Mouse (Mus musculus): ENCODE measurements around the gene Art5. TPM values are rescaled to one million over a fixed set of nuclear protein-coding genes. Genes with fewer than 3 reads are reported as not detected.

The Art5 gene
- polyA plus RNA-seq, 1 experiment = 6.9 TPM

- H3K4me3 ChIP-seq = no peak overlapping the region
- H3K79me2 ChIP-seq (ENCODE audit: control insufficient read depth, insufficient read depth) = no peaks in the 10 kb centered on the region
- H3ac ChIP-seq (ENCODE audit: control insufficient read depth, insufficient read length) = no peak overlapping the region
- H3K27me3 ChIP-seq (ENCODE audit: control insufficient read depth, insufficient read depth, insufficient read length) = no peaks in the 10 kb centered on the region
- H3K36me3 ChIP-seq (ENCODE audit: control insufficient read depth, insufficient read depth) = no peaks in the 10 kb centered on the region
- TF ChIP-seq TCF3 (IDR thresholded peaks at IDR 0.05; ENCODE audit: insufficient read length, low read depth) (no peak), TCF12 (IDR thresholded peaks at IDR 0.05; ENCODE audit: insufficient read depth, poor library complexity, severe bottlenecking) (no peak)
- no peak overlapping the region for H3K4me2 ChIP-seq (ENCODE audit: low read depth)
Measured at GRCm38 (mm10) chr7:102087336-102087735, 22.0 kb downstream of the Art5 start.

- TF ChIP-seq MYOD1 (IDR thresholded peaks at IDR 0.05; ENCODE audit: control insufficient read depth in 1 of 3, insufficient read length in 2 of 3, low read depth in 2 of 3) (no peak), MAX (IDR thresholded peaks at IDR 0.05; ENCODE audit: low read depth) (no peak), TCF12 (IDR thresholded peaks at IDR 0.05; ENCODE audit: insufficient read depth, poor library complexity, severe bottlenecking) (no peak), USF1 (IDR thresholded peaks at IDR 0.05; ENCODE audit: low read depth) (no peak), POLR2AphosphoS2 (IDR thresholded peaks at IDR 0.05; ENCODE audit: insufficient read length, low read depth) (no peak), MYOG (IDR thresholded peaks at IDR 0.05; ENCODE audit: control insufficient read depth in 1 of 3, insufficient read depth in 1 of 3, insufficient read length in 2 of 3, low read depth in 2 of 3) (no peak), SRF (IDR thresholded peaks at IDR 0.05; ENCODE audit: control insufficient read depth, insufficient read length, low read depth) (no peak), CEBPB (IDR thresholded peaks at IDR 0.05; ENCODE audit: insufficient read depth, poor library complexity, severe bottlenecking) (no peak), REST (IDR thresholded peaks at IDR 0.05; ENCODE audit: insufficient read depth, insufficient read length) (no peak), POLR2A (IDR thresholded peaks at IDR 0.05; ENCODE audit: insufficient read length, low read depth) (no peak), E2F4 (IDR thresholded peaks at IDR 0.05; ENCODE audit: insufficient read depth) (no peak), TCF3 (IDR thresholded peaks at IDR 0.05; ENCODE audit: insufficient read length, low read depth) (no peak)
- H3ac ChIP-seq (ENCODE audit: control insufficient read depth, insufficient read length) = no peak overlapping the region
- H3K4me3 ChIP-seq = no peak overlapping the region
- H3K36me3 ChIP-seq (ENCODE audit: control insufficient read depth, insufficient read depth) = peaks cover 5% of the 10 kb centered on the region
- H3K4me2 ChIP-seq (ENCODE audit: low read depth) = no peak overlapping the region
- H3K27me3 ChIP-seq (ENCODE audit: control insufficient read depth, insufficient read depth, insufficient read length) = no peaks in the 10 kb centered on the region
- no peaks in the 10 kb centered on the region for H3K79me2 ChIP-seq (ENCODE audit: control insufficient read depth, insufficient read depth)
Measured at GRCm38 (mm10) chr7:102084041-102084696, 25.1 kb downstream of the Art5 start.

- H3K4me2 ChIP-seq (ENCODE audit: low read depth) = no peak within 1 kb of the TSS
Measured at GRCm38 (mm10) chr7:102082816-102083215, 26.5 kb downstream of the Art5 start, which contains the start of gene Trpc2. Gene Trpc2 (plus strand): TSS chr7:102083116.

GRCm38 (mm10) chr7:102081784-102082183 is 27.5 kb downstream of the Art5 start:
- Histone ChIP-seq H3K36me3 (ENCODE audit: control insufficient read depth, insufficient read depth) (peaks cover 5% of the 10 kb centered on the region), H3K4me2 (ENCODE audit: low read depth) (no peak overlapping the region), H3K27me3 (ENCODE audit: control insufficient read depth, insufficient read depth, insufficient read length) (no peaks in the 10 kb centered on the region), H3K4me3 (no peak overlapping the region), H3K79me2 (ENCODE audit: control insufficient read depth, insufficient read depth) (no peaks in the 10 kb centered on the region), H3ac (ENCODE audit: control insufficient read depth, insufficient read length) (no peak overlapping the region)
- no peak for TF ChIP-seq POLR2AphosphoS2 (IDR thresholded peaks at IDR 0.05; ENCODE audit: insufficient read length, low read depth)
- no peak for TF ChIP-seq TCF3 (IDR thresholded peaks at IDR 0.05; ENCODE audit: insufficient read length, low read depth)
- no peak for TF ChIP-seq CEBPB (IDR thresholded peaks at IDR 0.05; ENCODE audit: insufficient read depth, poor library complexity, severe bottlenecking)
- TF ChIP-seq REST (IDR thresholded peaks at IDR 0.05; ENCODE audit: insufficient read depth, insufficient read length) = no peak
- TF ChIP-seq MYOD1 (IDR thresholded peaks at IDR 0.05; ENCODE audit: control insufficient read depth in 1 of 3, insufficient read length in 2 of 3, low read depth in 2 of 3) = no peak
- no peak for TF ChIP-seq USF1 (IDR thresholded peaks at IDR 0.05; ENCODE audit: low read depth)
- TF ChIP-seq E2F4 (IDR thresholded peaks at IDR 0.05; ENCODE audit: insufficient read depth) = no peak
- no peak for TF ChIP-seq TCF12 (IDR thresholded peaks at IDR 0.05; ENCODE audit: insufficient read depth, poor library complexity, severe bottlenecking)
- no peak for TF ChIP-seq MYOG (IDR thresholded peaks at IDR 0.05; ENCODE audit: control insufficient read depth in 1 of 3, insufficient read depth in 1 of 3, insufficient read length in 2 of 3, low read depth in 2 of 3)
- no peak for TF ChIP-seq SRF (IDR thresholded peaks at IDR 0.05; ENCODE audit: control insufficient read depth, insufficient read length, low read depth)
- no peak for TF ChIP-seq MAX (IDR thresholded peaks at IDR 0.05; ENCODE audit: low read depth)
- TF ChIP-seq POLR2A (IDR thresholded peaks at IDR 0.05; ENCODE audit: insufficient read length, low read depth) = no peak

More at GRCm38 (mm10) chr7:102082816-102083215, 26.5 kb downstream of the Art5 start, which contains the start of gene Trpc2:
- Histone ChIP-seq H3K27me3 (ENCODE audit: control insufficient read depth, insufficient read depth, insufficient read length) (no peaks in the 10 kb centered on the region), H3K79me2 (ENCODE audit: control insufficient read depth, insufficient read depth) (no peaks in the 10 kb centered on the region), H3ac (ENCODE audit: control insufficient read depth, insufficient read length) (no peak within 1 kb of the TSS), H3K36me3 (ENCODE audit: control insufficient read depth, insufficient read depth) (peaks cover 5% of the 10 kb centered on the region), H3K4me3 (no peak within 1 kb of the TSS)
- no peak for TF ChIP-seq E2F4 (IDR thresholded peaks at IDR 0.05; ENCODE audit: insufficient read depth)
- no peak for TF ChIP-seq CEBPB (IDR thresholded peaks at IDR 0.05; ENCODE audit: insufficient read depth, poor library complexity, severe bottlenecking)
- TF ChIP-seq POLR2AphosphoS2 (IDR thresholded peaks at IDR 0.05; ENCODE audit: insufficient read length, low read depth) = no peak
- TF ChIP-seq POLR2A (IDR thresholded peaks at IDR 0.05; ENCODE audit: insufficient read length, low read depth) = no peak

GRCm38 (mm10) chr7:102080311-102080710 is 29.0 kb downstream of the Art5 start:
- Histone ChIP-seq H3ac (ENCODE audit: control insufficient read depth, insufficient read length) (no peak overlapping the region), H3K36me3 (ENCODE audit: control insufficient read depth, insufficient read depth) (peaks cover 5% of the 10 kb centered on the region), H3K4me3 (no peak overlapping the region), H3K4me2 (ENCODE audit: low read depth) (no peak overlapping the region), H3K79me2 (ENCODE audit: control insufficient read depth, insufficient read depth) (no peaks in the 10 kb centered on the region), H3K27me3 (ENCODE audit: control insufficient read depth, insufficient read depth, insufficient read length) (no peaks in the 10 kb centered on the region)
- TF ChIP-seq MAX (IDR thresholded peaks at IDR 0.05; ENCODE audit: low read depth) = no peak

Measured in myocyte (in vitro differentiated cells).